Comparison of ENCODE assay signal across 16 mouse cellular contexts in genomic region chr10:47054672-47055071, GRCm38 (mm10).
"Had no signal": no experiment of that assay in that cellular context is flagged by ENCODE, and none has a peak within 500 bp of the region (broad histone marks: within the 10 kb centered on the region; RNA-seq: fewer than 3 reads in every experiment).

No protein-coding gene starts in this region.

- DNase-seq: retina, postnatal 1 day; right cerebral cortex, adult 18-20 months; right cerebral cortex, postnatal 14 days; right cerebral cortex, postnatal 25 days; right cerebral cortex, postnatal 4 days; spleen, adult 18-20 months; thymus, adult 18-20 months; thymus, adult 2 months; thymus, postnatal 14 days; thymus, postnatal 25 days; thymus, postnatal 36 days; thymus, postnatal 4 days had no signal

- H3K36me3 ChIP-seq: neural tube, embryonic 13.5 days; neural tube, embryonic 15.5 days; stomach, embryonic 15.5 days had no signal

- H3K27ac ChIP-seq: neural tube, embryonic 13.5 days; neural tube, embryonic 15.5 days; stomach, embryonic 15.5 days; stomach, postnatal 0 days had no signal

- H3K4me1 ChIP-seq: neural tube, embryonic 13.5 days; neural tube, embryonic 15.5 days; stomach, embryonic 15.5 days had no signal

- H3K9ac ChIP-seq: neural tube, embryonic 13.5 days; neural tube, embryonic 15.5 days; stomach, embryonic 15.5 days had no signal

- H3K4me3 ChIP-seq: neural tube, embryonic 13.5 days; neural tube, embryonic 15.5 days; stomach, embryonic 15.5 days had no signal

- H3K27me3 ChIP-seq: neural tube, embryonic 13.5 days; neural tube, embryonic 15.5 days; stomach, embryonic 15.5 days had no signal

- H3K9me3 ChIP-seq: neural tube, embryonic 13.5 days; neural tube, embryonic 15.5 days; stomach, embryonic 15.5 days had no signal
